Mouse (Mus musculus): Measurements from ENCODE around the gene Recql5. TPM values are rescaled to one million over a fixed set of nuclear protein-coding genes. Genes with fewer than 3 reads are reported as not detected.

The Recql5 gene
- polyA plus RNA-seq, 1 experiment = 18.0 TPM

- Histone ChIP-seq H3K4me3 (replicated peaks; ENCODE audit: extremely low read depth, low read depth, low read length) (no peak overlapping the region), H3K4me1 (ENCODE audit: control insufficient read depth, insufficient read depth, low read length) (no peaks in the 10 kb centered on the region)
- peak; percentile 50 for DNase-seq
- TF ChIP-seq CTCF (IDR thresholded peaks at IDR 0.05; ENCODE audit: insufficient read depth, low read length) (peak; percentile 58; the same call in 1 of the 2 replicates), POLR2A (IDR thresholded peaks at IDR 0.05; ENCODE audit: borderline replicate concordance, extremely low read depth, low read depth, low read length) (no peak)
- 20% methylated on average over 6 of the region's 6 CpGs for WGBS
Observed at GRCm38 (mm10) chr11:115920110-115920818, 13.0 kb downstream of the Recql5 start.

GRCm38 (mm10) chr11:115919073-115919472 is 14.2 kb downstream of the Recql5 start:
- Histone ChIP-seq H3K4me1 (ENCODE audit: control insufficient read depth, insufficient read depth, low read length) (no peaks in the 10 kb centered on the region), H3K4me3 (replicated peaks; ENCODE audit: extremely low read depth, low read depth, low read length) (no peak overlapping the region)
- no peak for TF ChIP-seq CTCF (IDR thresholded peaks at IDR 0.05; ENCODE audit: insufficient read depth, low read length)
- TF ChIP-seq POLR2A (IDR thresholded peaks at IDR 0.05; ENCODE audit: borderline replicate concordance, extremely low read depth, low read depth, low read length) = no peak
- WGBS = 82% methylated on average over 5 of the region's 5 CpGs
- DNase-seq = no peak

GRCm38 (mm10) chr11:115918637-115919036 is 14.6 kb downstream of the Recql5 start:
- Histone ChIP-seq H3K4me3 (replicated peaks; ENCODE audit: extremely low read depth, low read depth, low read length) (no peak overlapping the region), H3K4me1 (ENCODE audit: control insufficient read depth, insufficient read depth, low read length) (no peaks in the 10 kb centered on the region)
- TF ChIP-seq CTCF (IDR thresholded peaks at IDR 0.05; ENCODE audit: insufficient read depth, low read length) = no peak
- TF ChIP-seq POLR2A (IDR thresholded peaks at IDR 0.05; ENCODE audit: borderline replicate concordance, extremely low read depth, low read depth, low read length) = no peak
- DNase-seq = no peak
- 90% methylated on average over 5 of the region's 5 CpGs for WGBS

GRCm38 (mm10) chr11:115916579-115916978 is 16.7 kb downstream of the Recql5 start:
- TF ChIP-seq CTCF (IDR thresholded peaks at IDR 0.05; ENCODE audit: insufficient read depth, low read length) (no peak), POLR2A (IDR thresholded peaks at IDR 0.05; ENCODE audit: borderline replicate concordance, extremely low read depth, low read depth, low read length) (no peak)
- Histone ChIP-seq H3K4me3 (replicated peaks; ENCODE audit: extremely low read depth, low read depth, low read length) (no peak overlapping the region), H3K4me1 (ENCODE audit: control insufficient read depth, insufficient read depth, low read length) (peaks cover under 1% of the 10 kb centered on the region; the same call in 1 of the 2 replicates)
- no peak for DNase-seq
- WGBS = 94% methylated on average over 4 of the region's 4 CpGs

GRCm38 (mm10) chr11:115911632-115912376 is 21.5 kb downstream of the Recql5 start, which contains the start of gene Smim6:
Smim6 (plus strand) TSS chr11:115912017.
- TF ChIP-seq CTCF (IDR thresholded peaks at IDR 0.05; ENCODE audit: insufficient read depth, low read length) (no peak), POLR2A (IDR thresholded peaks at IDR 0.05; ENCODE audit: borderline replicate concordance, extremely low read depth, low read depth, low read length) (peak; percentile 34; the same call in 1 of the 2 replicates)
- Histone ChIP-seq H3K4me3 (replicated peaks; ENCODE audit: extremely low read depth, low read depth, low read length) (peak within 1 kb of the TSS; percentile 1), H3K4me1 (ENCODE audit: control insufficient read depth, insufficient read depth, low read length) (peaks cover 7% of the 10 kb centered on the region; the same call in 1 of the 2 replicates)
- 52% methylated on average over 11 of the region's 11 CpGs for WGBS
- peak; percentile 52 for DNase-seq

GRCm38 (mm10) chr11:115911134-115911561 is 22.1 kb downstream of the Recql5 start:
- no peak for TF ChIP-seq CTCF (IDR thresholded peaks at IDR 0.05; ENCODE audit: insufficient read depth, low read length)
- no peak for TF ChIP-seq POLR2A (IDR thresholded peaks at IDR 0.05; ENCODE audit: borderline replicate concordance, extremely low read depth, low read depth, low read length)
- WGBS = 20% methylated on average over 5 of the region's 5 CpGs
- no peak for DNase-seq
- H3K4me1 ChIP-seq (ENCODE audit: control insufficient read depth, insufficient read depth, low read length) = peaks cover 7% of the 10 kb centered on the region; the same call in 1 of the 2 replicates
- H3K4me3 ChIP-seq (replicated peaks; ENCODE audit: extremely low read depth, low read depth, low read length) = no peak overlapping the region

GRCm38 (mm10) chr11:115906521-115906920 is 26.8 kb downstream of the Recql5 start:
- no peak for TF ChIP-seq CTCF (IDR thresholded peaks at IDR 0.05; ENCODE audit: insufficient read depth, low read length)
- TF ChIP-seq POLR2A (IDR thresholded peaks at IDR 0.05; ENCODE audit: borderline replicate concordance, extremely low read depth, low read depth, low read length) = no peak
- no peak for DNase-seq
- WGBS = 81% methylated on average over 5 of the region's 5 CpGs
- Histone ChIP-seq H3K4me3 (replicated peaks; ENCODE audit: extremely low read depth, low read depth, low read length) (no peak overlapping the region), H3K4me1 (ENCODE audit: control insufficient read depth, insufficient read depth, low read length) (peaks cover 35% of the 10 kb centered on the region)

- Histone ChIP-seq H3K4me1 (ENCODE audit: control insufficient read depth, insufficient read depth, low read length) (peaks cover 31% of the 10 kb centered on the region), H3K4me3 (replicated peaks; ENCODE audit: extremely low read depth, low read depth, low read length) (no peak overlapping the region)
- TF ChIP-seq POLR2A (IDR thresholded peaks at IDR 0.05; ENCODE audit: borderline replicate concordance, extremely low read depth, low read depth, low read length) = no peak
- WGBS = 69% methylated on average over 3 of the region's 3 CpGs
- DNase-seq = no peak
Observed at GRCm38 (mm10) chr11:115906116-115906515, 27.2 kb downstream of the Recql5 start.

GRCm38 (mm10) chr11:115904956-115905790 is 28.1 kb downstream of the Recql5 start:
- WGBS = 67% methylated on average over 16 of the region's 16 CpGs
- no peak for DNase-seq
- TF ChIP-seq CTCF (IDR thresholded peaks at IDR 0.05; ENCODE audit: insufficient read depth, low read length) = 0 out of 2 replicates have a peak, but pooled peaks have one; percentile 3
- TF ChIP-seq POLR2A (IDR thresholded peaks at IDR 0.05; ENCODE audit: borderline replicate concordance, extremely low read depth, low read depth, low read length) = 0 out of 2 replicates have a peak, but pooled peaks have one; percentile 6
- Histone ChIP-seq H3K4me3 (replicated peaks; ENCODE audit: extremely low read depth, low read depth, low read length) (no peak overlapping the region), H3K4me1 (ENCODE audit: control insufficient read depth, insufficient read depth, low read length) (peaks cover 34% of the 10 kb centered on the region)
